Mouse (Mus musculus) hindbrain, embryonic 12.5 days (tissue): ENCODE data around the gene Wwp2. TPM values are rescaled to one million over a fixed set of nuclear protein-coding genes. Genes with fewer than 3 reads are reported as not detected.
"Not testable (repeated sequence)": the region's sequence is repeated elsewhere in the genome, so short reads cannot be mapped to it uniquely, and the experiment has no call there.

Experiments used
- ATAC-seq: fragments of 200-750 bp; cut with Nextera tagmentation; 2 replicates; pipeline ENCODE4 v1.8.0; 2017; ENCODE audit warnings: moderate TSS enrichment; ENCODE audit not compliant: low FRiP score
- H3K27ac ChIP-seq: fragments of 300-500 bp; sonication (generic); 2 replicates; pipeline ENCODE4 v1.5.1; 2016; ENCODE audit warnings: mild to moderate bottlenecking
- H3K27me3 ChIP-seq: fragments of 300-500 bp; sonication (generic); 2 replicates; pipeline ENCODE4 v1.6.1; 2016; ENCODE audit warnings: mild to moderate bottlenecking
- H3K36me3 ChIP-seq: fragments of 300-500 bp; sonication (generic); 2 replicates; pipeline ENCODE4 v1.6.1; 2016; ENCODE audit warnings: mild to moderate bottlenecking
- H3K4me1 ChIP-seq: fragments of 300-500 bp; sonication (generic); 2 replicates; pipeline ENCODE4 v1.6.1; 2016
- H3K4me2 ChIP-seq: fragments of 300-500 bp; sonication (generic); replicated peaks from 2 replicates; pipeline ENCODE4 v1.6.1; 2016; ENCODE audit warnings: mild to moderate bottlenecking
- H3K4me3 ChIP-seq: fragments of 300-500 bp; sonication (generic); 2 replicates; pipeline ENCODE4 v1.5.1; 2016; ENCODE audit warnings: mild to moderate bottlenecking
- H3K9ac ChIP-seq: fragments of 300-500 bp; sonication (generic); 2 replicates; pipeline ENCODE4 v1.6.1; 2016; ENCODE audit warnings: mild to moderate bottlenecking, moderate library complexity
- H3K9me3 ChIP-seq: fragments of 300-500 bp; sonication (generic); replicated peaks from 2 replicates; pipeline ENCODE4 v1.6.1; 2016; ENCODE audit warnings: mild to moderate bottlenecking
- WGBS: fragments of 180-500 bp; shearing (Covaris S2); methylation state at CpG from one replicate; pipeline ENCODE4 v1.1.7; 2016; 5-methylcytosine and 5-hydroxymethylcytosine counted together
- polyA plus RNA-seq: library from polyadenylated mRNA; unstranded; fragments of >200 nt; fragmentation: Nextera tagmentation; extraction: Ambion mirVana; gene quantifications from 2 replicates; pipeline ENCODE4 v1.2.1, GENCODE M21; 2016

The Wwp2 gene
- polyA plus RNA-seq, 1 experiment from 2014 or later, result 109 TPM

GRCm38 (mm10) chr8:107462423-107462822 is 26.3 kb downstream of the Wwp2 start:
- H3K27me3 ChIP-seq, result no peaks in the 10 kb centered on the region
- no peak for ATAC-seq
- H3K4me1 ChIP-seq, result no peaks in the 10 kb centered on the region
- no peak overlapping the region for H3K4me3 ChIP-seq
- no peak overlapping the region for H3K27ac ChIP-seq
- no peak overlapping the region for H3K4me2 ChIP-seq
- WGBS, result 88% methylated on average over 5 of the region's 5 CpGs
- no peaks in the 10 kb centered on the region; the same call in 1 of the 2 replicates for H3K9me3 ChIP-seq
- H3K9ac ChIP-seq, result no peak overlapping the region
- H3K36me3 ChIP-seq, result peaks cover 62% of the 10 kb centered on the region

- H3K36me3 ChIP-seq, result peaks cover 47% of the 10 kb centered on the region
- H3K9ac ChIP-seq, result no peak overlapping the region
- H3K4me2 ChIP-seq, result no peak overlapping the region
- no peak overlapping the region for H3K4me3 ChIP-seq
- 0 out of 2 replicates have a peak overlapping the region, but pooled peaks have one; percentile 8 for H3K27ac ChIP-seq
- WGBS, result 69% methylated on average over 3 of the region's 3 CpGs
- peaks cover 9% of the 10 kb centered on the region for H3K4me1 ChIP-seq
- ATAC-seq, result no peak
- no peaks in the 10 kb centered on the region; the same call in 1 of the 2 replicates for H3K9me3 ChIP-seq
- H3K27me3 ChIP-seq, result no peaks in the 10 kb centered on the region
These were observed 29.3 kb downstream of the Wwp2 start for GRCm38 (mm10) chr8:107465332-107465990.

GRCm38 (mm10) chr8:107466642-107467041 is 30.5 kb downstream of the Wwp2 start:
- peaks cover 9% of the 10 kb centered on the region for H3K4me1 ChIP-seq
- no peaks in the 10 kb centered on the region; the same call in 1 of the 2 replicates for H3K9me3 ChIP-seq
- H3K4me3 ChIP-seq, result no peak overlapping the region
- H3K9ac ChIP-seq, result no peak overlapping the region
- ATAC-seq, result no peak
- H3K4me2 ChIP-seq, result no peak overlapping the region
- WGBS, result 89% methylated on average over 5 of the region's 5 CpGs
- no peaks in the 10 kb centered on the region for H3K27me3 ChIP-seq
- no peak overlapping the region for H3K27ac ChIP-seq
- peaks cover 35% of the 10 kb centered on the region for H3K36me3 ChIP-seq

GRCm38 (mm10) chr8:107468811-107469302 is 32.7 kb downstream of the Wwp2 start:
- H3K27me3 ChIP-seq, result no peaks in the 10 kb centered on the region
- ATAC-seq, result no peak
- H3K9ac ChIP-seq, result no peak overlapping the region
- H3K4me3 ChIP-seq, result no peak overlapping the region
- H3K9me3 ChIP-seq, result no peaks in the 10 kb centered on the region; the same call in 1 of the 2 replicates
- H3K4me1 ChIP-seq, result peaks cover 12% of the 10 kb centered on the region
- peaks cover 31% of the 10 kb centered on the region for H3K36me3 ChIP-seq
- H3K27ac ChIP-seq, result peak overlapping the region; percentile 25
- H3K4me2 ChIP-seq, result no peak overlapping the region
- 54% methylated on average over 8 of the region's 8 CpGs for WGBS

GRCm38 (mm10) chr8:107470302-107470701 is 34.1 kb downstream of the Wwp2 start:
- Histone ChIP-seq H3K4me3 (no peak overlapping the region), H3K4me2 (no peak overlapping the region), H3K27me3 (no peaks in the 10 kb centered on the region), H3K9me3 (no peaks in the 10 kb centered on the region; the same call in 1 of the 2 replicates), H3K4me1 (peaks cover 12% of the 10 kb centered on the region), H3K27ac (peak overlapping the region; percentile 40; the same call in 1 of the 2 replicates), H3K9ac (no peak overlapping the region), H3K36me3 (peaks cover 27% of the 10 kb centered on the region)
- 66% methylated on average over 5 of the region's 5 CpGs for WGBS
- ATAC-seq, result no peak

- ATAC-seq, result no peak
- Histone ChIP-seq H3K9me3 (no peaks in the 10 kb centered on the region), H3K27ac (peak overlapping the region; percentile 53), H3K27me3 (no peaks in the 10 kb centered on the region), H3K4me1 (peaks cover 12% of the 10 kb centered on the region), H3K9ac (no peak overlapping the region), H3K36me3 (peaks cover 19% of the 10 kb centered on the region), H3K4me3 (no peak overlapping the region), H3K4me2 (no peak overlapping the region)
- 67% methylated on average over 10 of the region's 10 CpGs for WGBS
These were observed 36.4 kb downstream of the Wwp2 start for GRCm38 (mm10) chr8:107472403-107473100.

- WGBS, result 97% methylated on average over 4 of the region's 4 CpGs
- H3K36me3 ChIP-seq, result peaks cover 18% of the 10 kb centered on the region
- no peak overlapping the region for H3K4me3 ChIP-seq
- no peak overlapping the region for H3K9ac ChIP-seq
- H3K4me2 ChIP-seq, result no peak overlapping the region
- H3K27me3 ChIP-seq, result no peaks in the 10 kb centered on the region
- peak overlapping the region; percentile 41; the same call in 1 of the 2 replicates for H3K27ac ChIP-seq
- no peaks in the 10 kb centered on the region for H3K9me3 ChIP-seq
- H3K4me1 ChIP-seq, result peaks cover 6% of the 10 kb centered on the region
- no peak for ATAC-seq
These were observed 37.2 kb downstream of the Wwp2 start for GRCm38 (mm10) chr8:107473369-107473768.

- H3K4me2 ChIP-seq, result no peak overlapping the region
- no peaks in the 10 kb centered on the region for H3K9me3 ChIP-seq
- no peak overlapping the region for H3K27ac ChIP-seq
- H3K36me3 ChIP-seq, result peaks cover 16% of the 10 kb centered on the region
- no peaks in the 10 kb centered on the region for H3K27me3 ChIP-seq
- WGBS, result 91% methylated on average over 3 of the region's 3 CpGs
- H3K9ac ChIP-seq, result no peak overlapping the region
- no peak for ATAC-seq
- peaks cover 2% of the 10 kb centered on the region; the same call in 1 of the 2 replicates for H3K4me1 ChIP-seq
- no peak overlapping the region for H3K4me3 ChIP-seq
These were observed 39.4 kb downstream of the Wwp2 start for GRCm38 (mm10) chr8:107475613-107476012.

- not testable (repeated sequence) for H3K9me3 ChIP-seq, H3K27me3 ChIP-seq, H3K9ac ChIP-seq, H3K27ac ChIP-seq, H3K4me1 ChIP-seq, ATAC-seq, H3K4me3 ChIP-seq, H3K4me2 ChIP-seq
- peaks cover 16% of the 10 kb centered on the region for H3K36me3 ChIP-seq
- WGBS, result 85% methylated on average over 7 of the region's 7 CpGs
These were observed 40.6 kb downstream of the Wwp2 start for GRCm38 (mm10) chr8:107476786-107477185.

GRCm38 (mm10) chr8:107478728-107479127 is 42.6 kb downstream of the Wwp2 start:
- Histone ChIP-seq H3K4me1 (no peaks in the 10 kb centered on the region), H3K9me3 (no peaks in the 10 kb centered on the region), H3K27me3 (no peaks in the 10 kb centered on the region), H3K9ac (no peak overlapping the region), H3K4me2 (no peak overlapping the region), H3K36me3 (peaks cover 18% of the 10 kb centered on the region), H3K27ac (0 out of 2 replicates have a peak overlapping the region, but pooled peaks have one; percentile 19), H3K4me3 (no peak overlapping the region)
- WGBS, result 85% methylated on average over 6 of the region's 6 CpGs
- ATAC-seq, result no peak

- Histone ChIP-seq H3K4me2 (no peak overlapping the region), H3K4me1 (no peaks in the 10 kb centered on the region), H3K9ac (no peak overlapping the region), H3K9me3 (no peaks in the 10 kb centered on the region), H3K27ac (no peak overlapping the region), H3K27me3 (no peaks in the 10 kb centered on the region), H3K4me3 (no peak overlapping the region), H3K36me3 (peaks cover 25% of the 10 kb centered on the region)
- 91% methylated on average over 4 of the region's 4 CpGs for WGBS
- no peak for ATAC-seq
These were observed 44.3 kb downstream of the Wwp2 start for GRCm38 (mm10) chr8:107480436-107480835.

- Histone ChIP-seq H3K36me3 (peaks cover 26% of the 10 kb centered on the region; the same call in 1 of the 2 replicates), H3K9ac (no peak overlapping the region), H3K4me1 (no peaks in the 10 kb centered on the region), H3K27ac (no peak overlapping the region), H3K4me2 (no peak overlapping the region), H3K9me3 (no peaks in the 10 kb centered on the region), H3K4me3 (no peak overlapping the region), H3K27me3 (no peaks in the 10 kb centered on the region)
- no peak for ATAC-seq
- 79% methylated on average over 8 of the region's 8 CpGs for WGBS
These were observed 47.1 kb downstream of the Wwp2 start for GRCm38 (mm10) chr8:107483250-107483649.
